Mouse (Mus musculus) heart, embryonic 10.5 days (tissue): ENCODE data around the gene Neil3. TPM values are rescaled to one million over a fixed set of nuclear protein-coding genes. Genes with fewer than 3 reads are reported as not detected.

ENCODE experiments used
- DNase-seq: peaks from one replicate; pipeline ENCODE4 v3.0.0-alpha.2; 2017; ENCODE audit warnings: low spot score
- H3K27ac ChIP-seq: fragments of 300-500 bp; sonication (generic); 2 replicates; pipeline ENCODE4 v1.5.1; 2016; ENCODE audit warnings: mild to moderate bottlenecking
- H3K27me3 ChIP-seq: fragments of 300-500 bp; sonication (generic); 2 replicates; pipeline ENCODE4 v1.6.1; 2016; ENCODE audit warnings: mild to moderate bottlenecking; ENCODE audit not compliant: poor library complexity, insufficient read depth, severe bottlenecking
- H3K36me3 ChIP-seq: fragments of 300-500 bp; sonication (generic); 2 replicates; pipeline ENCODE4 v1.6.1; 2016; ENCODE audit warnings: mild to moderate bottlenecking, moderate library complexity
- H3K4me1 ChIP-seq: fragments of 300-500 bp; sonication (generic); 2 replicates; pipeline ENCODE4 v1.6.1; 2016; ENCODE audit warnings: mild to moderate bottlenecking
- H3K4me3 ChIP-seq: fragments of 300-500 bp; sonication (generic); 2 replicates; pipeline ENCODE4 v1.5.1; 2016; ENCODE audit warnings: mild to moderate bottlenecking, moderate library complexity
- H3K9me3 ChIP-seq: fragments of 300-500 bp; sonication (generic); 2 replicates; pipeline ENCODE4 v1.6.1; 2016; ENCODE audit warnings: mild to moderate bottlenecking, moderate library complexity
- WGBS: fragments of 180-500 bp; shearing (Covaris S2); methylation state at CpG from one replicate; pipeline ENCODE4 v1.1.7; 2016; 5-methylcytosine and 5-hydroxymethylcytosine counted together
- polyA plus RNA-seq: library from polyadenylated mRNA; unstranded; fragments of >200 nt; fragmentation: Nextera tagmentation; extraction: Ambion mirVana; gene quantifications from 2 replicates; pipeline ENCODE4 v1.2.1, GENCODE M21; 2016

Gene Neil3
- 20.2 and 21.1 TPM in 2 replicates for polyA plus RNA-seq

DNA sequence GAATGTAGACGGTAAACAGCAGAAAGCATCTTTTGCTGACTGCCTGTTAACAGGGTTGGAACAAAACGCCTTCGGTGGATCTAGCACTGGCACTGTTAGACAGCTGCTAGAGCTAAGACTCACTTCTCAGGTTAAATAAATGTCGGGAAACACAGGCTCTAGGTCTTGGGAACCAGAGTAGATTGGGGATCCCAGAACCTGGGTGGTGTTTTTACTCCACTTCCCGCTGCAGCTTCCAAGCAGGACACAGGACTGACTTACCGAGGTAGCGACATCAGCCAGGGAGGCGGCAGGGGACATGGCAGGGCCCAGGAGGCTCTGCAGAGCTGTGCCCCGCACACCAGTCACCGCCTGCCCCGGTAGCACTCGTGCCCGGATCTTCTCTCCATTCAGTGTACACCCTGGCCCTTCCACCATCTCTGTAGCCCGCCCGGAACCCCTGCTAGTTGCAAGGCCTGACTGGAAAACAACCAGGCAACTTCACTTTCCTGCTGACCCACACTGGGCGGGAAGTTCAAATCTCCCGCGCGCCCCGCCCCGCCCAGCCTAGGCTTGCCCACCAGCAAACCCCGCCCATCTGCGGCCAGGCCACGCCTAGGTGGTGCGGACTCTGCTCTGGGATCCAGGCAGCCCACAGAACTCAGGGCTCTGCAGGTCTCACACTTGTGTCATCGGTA, at the start of gene Neil3:
Neil3 (minus strand) TSS at position 571 of the 677 bp plus-strand sequence.
- H3K27me3 ChIP-seq, result no peaks in the 10 kb centered on the region
- DNase-seq, result peak; percentile 95
- WGBS, result 1% methylated on average over 26 of the region's 26 CpGs

DNA sequence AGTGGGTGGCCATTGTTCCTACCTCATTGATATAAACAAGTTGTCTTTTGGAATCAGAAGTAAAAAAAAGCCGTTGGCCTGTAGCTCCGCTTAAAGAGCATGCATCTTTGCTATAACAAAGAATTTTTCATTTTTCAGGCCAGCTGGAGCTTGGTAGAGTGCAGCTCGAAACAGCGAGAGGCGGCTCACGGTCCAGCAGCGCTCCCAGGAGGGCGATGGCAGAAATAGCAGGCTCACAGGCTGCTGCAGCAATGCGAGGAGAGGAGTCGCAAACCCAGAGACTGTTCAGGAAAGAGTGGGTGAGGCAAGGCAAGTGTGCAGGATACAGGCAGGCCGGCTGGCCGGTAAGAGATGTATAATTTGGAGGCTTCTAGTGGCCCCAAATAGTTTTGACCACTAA, 42.0 kb upstream of the Neil3 start:
- 31% methylated on average over 12 of the region's 12 CpGs for WGBS
- Histone ChIP-seq H3K9me3 (no peaks in the 10 kb centered on the region), H3K27ac (no peak overlapping the region), H3K36me3 (no peaks in the 10 kb centered on the region), H3K4me1 (no peaks in the 10 kb centered on the region), H3K4me3 (no peak overlapping the region), H3K27me3 (no peaks in the 10 kb centered on the region)
- DNase-seq, result peak; percentile 76

More for the DNA sequence above, at the start of gene Neil3:
- peak within 1 kb of the TSS; percentile 72 for H3K4me3 ChIP-seq
- peaks cover 3% of the 10 kb centered on the region for H3K4me1 ChIP-seq
- H3K9me3 ChIP-seq, result no peaks in the 10 kb centered on the region
- peak within 1 kb of the TSS; percentile 86 for H3K27ac ChIP-seq
- no peaks in the 10 kb centered on the region for H3K36me3 ChIP-seq

DNA sequence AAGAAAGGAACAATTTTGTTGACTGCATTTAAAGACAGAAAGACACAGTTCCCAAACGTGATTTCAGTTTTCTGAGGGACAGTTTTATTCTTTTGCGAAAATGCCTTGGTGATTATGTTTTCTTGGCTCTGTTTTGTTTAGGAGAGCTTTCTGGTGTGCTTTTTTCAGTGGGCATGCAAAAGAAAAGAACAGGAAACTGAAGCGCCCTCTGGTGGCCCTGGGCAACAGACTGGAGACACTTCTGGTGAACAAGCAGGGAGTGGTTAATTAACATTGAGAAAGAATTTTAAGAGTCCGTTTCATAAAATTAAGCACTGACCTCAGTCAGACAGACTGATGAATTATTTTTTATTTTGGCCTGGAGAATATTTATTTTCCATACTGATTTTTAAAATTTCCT, 25.1 kb upstream of the Neil3 start:
- no peaks in the 10 kb centered on the region for H3K27me3 ChIP-seq
- H3K4me3 ChIP-seq, result no peak overlapping the region
- WGBS, result 26% methylated on average over 4 of the region's 4 CpGs
- H3K9me3 ChIP-seq, result no peaks in the 10 kb centered on the region
- no peaks in the 10 kb centered on the region for H3K4me1 ChIP-seq
- H3K27ac ChIP-seq, result no peak overlapping the region
- no peaks in the 10 kb centered on the region for H3K36me3 ChIP-seq
- no peak for DNase-seq

DNA sequence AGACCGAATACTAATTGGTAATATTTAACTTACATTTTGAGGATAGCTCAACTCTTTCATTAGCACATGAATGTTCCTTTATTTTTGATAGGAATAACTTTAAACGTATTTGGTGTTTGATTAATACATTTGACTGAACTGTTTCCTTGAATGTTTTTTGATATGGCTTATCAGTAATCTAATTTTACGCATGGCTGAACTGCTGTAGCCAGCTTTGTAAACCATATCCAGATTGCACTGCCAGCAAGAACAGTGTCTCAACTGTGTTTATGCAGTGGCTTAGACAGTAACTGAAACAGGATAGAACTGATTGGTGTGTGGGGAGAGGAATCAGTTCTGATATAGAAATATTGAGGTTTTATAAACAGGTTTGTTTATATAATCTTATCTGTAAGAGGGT, 22.6 kb upstream of the Neil3 start:
- 78% methylated on average over 3 of the region's 3 CpGs for WGBS
- no peak for DNase-seq
- H3K4me1 ChIP-seq, result no peaks in the 10 kb centered on the region
- no peak overlapping the region for H3K4me3 ChIP-seq
- no peak overlapping the region for H3K27ac ChIP-seq
- no peaks in the 10 kb centered on the region for H3K27me3 ChIP-seq
- no peaks in the 10 kb centered on the region for H3K36me3 ChIP-seq
- H3K9me3 ChIP-seq, result no peaks in the 10 kb centered on the region

DNA sequence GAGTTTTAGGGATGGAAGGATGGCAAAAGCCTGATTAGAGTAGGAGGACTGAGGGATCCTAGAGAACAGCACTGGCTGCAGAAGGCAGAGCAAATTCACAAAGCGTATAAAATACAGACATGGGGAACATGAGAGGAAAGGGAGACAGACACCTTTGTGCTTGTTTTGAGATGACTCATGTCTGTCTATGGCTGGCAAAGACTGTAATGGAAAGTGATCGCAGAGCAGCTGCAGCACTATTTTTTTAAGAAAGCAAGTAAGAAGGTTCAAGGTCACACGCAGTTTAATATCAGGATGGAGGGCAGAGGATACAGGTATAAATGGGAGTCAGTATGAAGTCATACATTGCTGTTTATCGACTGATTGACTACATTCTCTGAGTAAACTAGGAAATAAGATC, 8.2 kb downstream of the Neil3 start:
- Histone ChIP-seq H3K27me3 (no peaks in the 10 kb centered on the region), H3K27ac (no peak overlapping the region), H3K9me3 (no peaks in the 10 kb centered on the region), H3K4me1 (0 out of 2 replicates have a peak, but pooled peaks cover 7% of the 10 kb centered on the region), H3K4me3 (no peak overlapping the region), H3K36me3 (no peaks in the 10 kb centered on the region)
- 87% methylated on average over 4 of the region's 4 CpGs for WGBS
- DNase-seq, result no peak

DNA sequence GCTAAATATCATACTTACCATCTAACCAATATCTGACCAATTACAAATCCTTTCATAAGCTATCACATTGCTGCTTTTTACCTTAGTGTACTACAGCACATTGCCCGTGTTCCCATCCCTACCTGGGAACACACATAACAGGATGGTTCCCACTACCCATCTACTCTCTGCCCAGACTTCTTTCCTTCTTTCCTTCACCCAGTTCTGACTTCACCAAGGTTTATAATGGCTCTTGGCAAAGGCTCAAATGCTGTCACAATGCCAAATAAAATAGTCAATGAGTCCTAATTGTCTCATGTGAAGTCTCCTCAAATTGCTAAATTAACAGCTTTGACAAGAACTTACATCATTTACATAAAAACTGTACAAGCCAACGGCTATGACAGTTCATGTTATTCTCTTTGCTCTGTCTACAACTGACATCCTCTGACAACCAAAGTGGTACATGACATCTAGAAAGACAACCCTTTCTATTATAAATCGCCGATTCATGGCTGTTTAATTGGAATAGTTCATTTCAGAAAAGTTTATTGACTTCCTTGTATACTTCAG, 9.9 kb downstream of the Neil3 start:
- 84% methylated on average over 4 of the region's 4 CpGs for WGBS
- no peak overlapping the region for H3K4me3 ChIP-seq
- no peaks in the 10 kb centered on the region for H3K36me3 ChIP-seq
- DNase-seq, result no peak
- 0 out of 2 replicates have a peak, but pooled peaks cover 7% of the 10 kb centered on the region for H3K4me1 ChIP-seq
- H3K27me3 ChIP-seq, result no peaks in the 10 kb centered on the region
- no peak overlapping the region for H3K27ac ChIP-seq
- H3K9me3 ChIP-seq, result no peaks in the 10 kb centered on the region

DNA sequence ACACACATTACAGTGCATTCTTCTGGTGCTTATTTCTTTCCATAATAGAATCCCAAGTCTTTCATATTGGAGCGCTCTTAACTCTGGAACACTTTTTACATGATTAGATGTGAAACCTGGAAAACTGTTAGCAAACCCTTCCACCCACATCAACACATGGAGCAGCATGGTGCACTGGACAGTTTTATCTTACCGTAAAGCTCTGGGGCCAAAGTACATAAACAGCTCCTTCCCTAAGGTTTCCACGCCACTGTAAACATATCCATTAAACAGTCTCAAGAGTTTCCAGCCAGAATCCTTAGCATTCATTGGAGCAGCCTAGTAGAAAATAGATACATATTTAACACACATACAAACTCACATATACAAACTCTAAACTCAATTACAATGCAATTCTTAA, 15.4 kb downstream of the Neil3 start:
- H3K36me3 ChIP-seq, result no peaks in the 10 kb centered on the region
- no peak for DNase-seq
- 80% methylated on average over 3 of the region's 3 CpGs for WGBS
- no peaks in the 10 kb centered on the region for H3K27me3 ChIP-seq
- H3K9me3 ChIP-seq, result no peaks in the 10 kb centered on the region
- peaks cover 8% of the 10 kb centered on the region; the same call in 1 of the 2 replicates for H3K4me1 ChIP-seq
- no peak overlapping the region for H3K4me3 ChIP-seq
- no peak overlapping the region for H3K27ac ChIP-seq

DNA sequence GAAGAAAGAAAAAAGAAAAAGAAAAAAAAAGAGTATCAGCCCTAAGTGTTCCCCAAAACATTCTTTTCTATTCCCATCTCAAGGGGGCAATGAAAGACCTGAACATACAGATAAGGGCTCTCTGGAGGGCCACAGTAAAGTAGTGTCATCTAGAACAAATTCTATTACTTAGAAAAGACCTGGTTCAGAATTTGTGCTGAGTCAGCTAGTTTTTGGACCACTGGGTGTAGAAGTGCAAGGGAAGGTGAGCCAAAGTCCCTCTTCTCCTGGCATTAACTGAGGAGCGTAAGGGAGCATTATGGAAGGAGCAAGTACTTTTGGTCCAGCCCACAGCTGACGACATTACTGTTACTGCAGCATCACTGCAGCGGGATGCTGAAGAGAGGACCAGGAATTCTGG, 19.7 kb downstream of the Neil3 start:
- no peaks in the 10 kb centered on the region for H3K27me3 ChIP-seq
- WGBS, result 93% methylated on average over 3 of the region's 3 CpGs
- H3K36me3 ChIP-seq, result no peaks in the 10 kb centered on the region
- H3K4me3 ChIP-seq, result no peak overlapping the region
- H3K27ac ChIP-seq, result no peak overlapping the region
- peaks cover 8% of the 10 kb centered on the region for H3K4me1 ChIP-seq
- DNase-seq, result no peak
- H3K9me3 ChIP-seq, result no peaks in the 10 kb centered on the region

DNA sequence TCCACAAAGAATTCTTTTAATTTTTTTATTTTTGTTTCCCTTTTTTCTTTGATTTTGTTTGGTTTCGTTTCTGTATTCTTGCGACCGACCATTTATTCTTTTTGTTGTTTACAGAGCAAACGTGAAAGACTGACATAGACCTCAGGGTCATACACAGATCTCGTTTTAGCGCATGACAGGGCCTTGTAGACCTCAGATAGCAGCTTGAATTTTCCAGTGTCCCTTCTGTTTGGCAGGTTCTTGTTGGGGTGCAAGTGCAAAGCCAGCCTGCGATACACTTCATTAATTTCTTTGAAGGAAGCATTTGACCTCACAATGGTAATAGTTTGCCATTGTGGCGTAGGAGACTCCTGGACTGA, 24.6 kb downstream of the Neil3 start:
- 85% methylated on average over 8 of the region's 8 CpGs for WGBS
- Histone ChIP-seq H3K4me3 (no peak overlapping the region), H3K9me3 (no peaks in the 10 kb centered on the region), H3K36me3 (no peaks in the 10 kb centered on the region), H3K27ac (no peak overlapping the region), H3K27me3 (no peaks in the 10 kb centered on the region), H3K4me1 (no peaks in the 10 kb centered on the region; the same call in 1 of the 2 replicates)
- DNase-seq, result no peak

DNA sequence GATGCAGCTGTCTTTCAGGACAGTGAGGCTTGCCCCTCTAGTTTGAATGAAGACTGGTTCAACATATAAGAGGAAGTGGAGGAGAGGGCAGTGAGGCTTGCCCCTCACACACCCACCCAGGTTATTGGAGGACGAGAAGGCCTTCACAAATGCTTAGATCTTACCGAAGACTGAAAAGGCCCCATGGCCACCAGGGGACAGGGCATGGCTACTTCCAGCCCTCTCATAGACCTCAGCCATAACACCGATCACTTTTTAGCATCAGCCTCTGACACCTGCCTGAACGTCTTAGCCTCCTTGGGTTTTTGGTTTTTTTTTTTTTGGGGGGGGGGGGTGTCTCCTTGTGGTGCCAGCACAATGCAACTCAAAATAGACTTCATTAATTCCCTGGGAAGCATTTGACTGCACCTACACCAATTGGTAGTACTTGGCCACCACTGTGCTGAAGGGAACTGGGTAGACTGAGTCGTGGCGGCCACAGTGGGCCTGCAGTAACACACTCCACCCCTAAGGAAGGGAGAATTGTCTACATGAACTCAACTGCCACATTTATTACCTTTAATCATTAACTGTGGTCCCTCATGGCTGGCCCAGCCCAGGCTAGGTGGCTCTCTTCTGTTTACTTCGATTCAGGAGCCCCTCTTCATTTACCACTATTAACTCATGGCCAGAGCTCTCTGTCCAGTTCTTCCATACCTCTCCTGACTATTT, 25.1 kb downstream of the Neil3 start:
- Histone ChIP-seq H3K4me1 (no peaks in the 10 kb centered on the region; the same call in 1 of the 2 replicates), H3K9me3 (no peaks in the 10 kb centered on the region), H3K27ac (no peak overlapping the region), H3K36me3 (no peaks in the 10 kb centered on the region), H3K4me3 (no peak overlapping the region), H3K27me3 (no peaks in the 10 kb centered on the region)
- 92% methylated on average over 7 of the region's 7 CpGs for WGBS
- DNase-seq, result no peak

DNA sequence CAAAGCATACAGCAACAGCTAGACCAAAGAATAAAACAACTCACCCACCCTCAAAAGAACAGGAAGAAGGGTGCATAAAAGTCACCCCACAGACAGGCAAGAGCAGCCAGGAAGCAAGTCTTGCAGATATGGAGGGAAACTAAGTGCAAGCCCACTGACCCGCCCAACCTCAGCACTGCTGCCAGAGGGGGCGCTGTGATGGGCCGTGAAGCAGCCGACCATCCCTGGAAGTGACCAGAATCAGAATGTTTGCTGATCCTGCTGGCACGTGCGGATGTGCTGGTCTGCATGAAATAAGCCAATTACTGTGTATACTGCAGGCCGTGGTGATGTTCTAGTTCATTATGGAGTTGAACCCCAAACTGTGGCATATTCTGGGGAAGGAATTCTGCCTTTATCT, 26.6 kb downstream of the Neil3 start:
- Histone ChIP-seq H3K4me1 (no peaks in the 10 kb centered on the region; the same call in 1 of the 2 replicates), H3K27ac (no peak overlapping the region), H3K27me3 (no peaks in the 10 kb centered on the region), H3K9me3 (no peaks in the 10 kb centered on the region), H3K4me3 (no peak overlapping the region), H3K36me3 (no peaks in the 10 kb centered on the region)
- 60% methylated on average over 7 of the region's 7 CpGs for WGBS
- peak; percentile 73 for DNase-seq

DNA sequence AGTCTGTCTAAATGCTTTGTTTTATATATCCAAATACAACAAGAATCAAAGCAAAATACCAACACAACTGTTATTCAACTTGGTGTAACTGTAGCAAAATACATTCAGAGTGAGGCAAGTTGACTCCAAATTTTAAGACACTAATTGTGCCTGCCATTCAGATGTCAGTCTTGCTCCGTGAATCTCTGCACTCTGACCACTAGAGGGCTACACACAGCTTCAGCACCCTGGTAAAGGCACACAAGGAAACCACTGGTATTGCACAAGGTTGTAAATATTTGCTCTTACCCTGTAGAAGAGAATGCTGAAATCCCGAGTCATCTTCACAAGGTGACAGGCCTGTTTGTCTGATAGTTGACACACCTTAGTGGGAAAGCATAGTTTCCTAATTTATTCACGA, 31.8 kb downstream of the Neil3 start:
- WGBS, result 44% methylated on average over 3 of the region's 3 CpGs
- Histone ChIP-seq H3K36me3 (no peaks in the 10 kb centered on the region), H3K9me3 (no peaks in the 10 kb centered on the region), H3K27me3 (no peaks in the 10 kb centered on the region), H3K4me3 (no peak overlapping the region), H3K27ac (no peak overlapping the region), H3K4me1 (no peaks in the 10 kb centered on the region)
- no peak for DNase-seq

DNA sequence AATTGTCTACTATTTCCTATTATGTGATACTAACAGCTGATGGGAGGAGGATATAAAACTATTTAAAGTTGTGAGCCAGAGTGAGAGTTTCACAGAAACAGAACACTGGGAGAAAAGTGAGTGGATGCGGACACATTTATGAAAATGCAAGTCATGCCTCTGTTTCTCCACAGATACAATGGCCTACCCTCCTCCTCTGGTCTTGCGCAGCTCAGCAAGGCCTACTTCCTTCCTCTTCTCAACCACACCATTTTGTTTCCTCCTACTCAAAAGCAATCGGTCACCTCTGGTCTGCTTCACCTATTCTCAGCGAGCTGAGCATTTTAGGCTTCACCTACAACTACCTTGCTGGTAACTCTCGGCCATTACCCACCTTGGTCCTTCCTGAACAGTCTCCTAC, 34.0 kb downstream of the Neil3 start:
- no peak overlapping the region for H3K4me3 ChIP-seq
- no peaks in the 10 kb centered on the region for H3K4me1 ChIP-seq
- no peaks in the 10 kb centered on the region for H3K9me3 ChIP-seq
- 90% methylated on average over 5 of the region's 5 CpGs for WGBS
- H3K27ac ChIP-seq, result no peak overlapping the region
- H3K36me3 ChIP-seq, result peaks cover 1% of the 10 kb centered on the region; the same call in 1 of the 2 replicates
- no peaks in the 10 kb centered on the region for H3K27me3 ChIP-seq
- DNase-seq, result no peak
